Mouse (Mus musculus) CH12F3 (cell line): ENCODE results near the gene Ccm2.

ENCODE experiments used
- in situ Hi-C: fragments of 300-500 bp; cut with MboI; formaldehyde crosslinking; loops from 2 replicates; pipeline ENCODE4 v1.14.3; 2020; ENCODE audit warnings: low sequenced_read_pairs

Gene Ccm2

GRCm38 (mm10) chr11:6644566-6644965, 97.9 kb downstream of the Ccm2 start:
- in situ Hi-C loops = no loop called here
